Mouse (Mus musculus) 3T3-L1 (cell line): ENCODE measurements around the gene Cga.
A peak's percentile ranks its signal among the peaks of the same experiment; 100 is the strongest.

Experiments
- DNase-seq: peaks from one replicate; pipeline ENCODE4 v3.0.0-alpha.2; 2015; ENCODE audit warnings: low read depth, low spot score

The Cga gene

GRCm38 (mm10) chr4:34893479-34893878 lies at the start of gene Cga:
Cga (plus strand) TSS chr4:34893779.
- DNase-seq: no peak

DNA sequence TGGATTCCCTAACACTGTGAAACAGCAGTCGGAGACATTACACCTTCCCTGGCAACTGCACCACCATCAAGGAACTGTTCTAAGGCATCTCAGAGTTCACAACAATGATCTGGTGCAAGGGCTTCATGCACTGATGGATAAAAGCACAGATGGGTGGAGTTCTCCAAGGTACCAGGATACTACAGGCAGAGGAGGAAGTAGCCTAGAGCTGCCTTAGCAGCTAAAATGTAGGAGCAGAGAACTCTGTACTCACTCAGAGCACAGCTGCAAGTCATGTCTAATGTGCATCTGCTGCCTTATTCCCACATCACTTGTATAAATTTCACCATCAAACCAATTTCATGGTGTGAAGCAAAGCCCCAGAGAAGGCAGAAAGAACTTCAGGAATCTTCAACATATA lies 49.7 kb upstream of the Cga start:
- DNase-seq: no peak

- no peak for DNase-seq
These were observed 45.8 kb upstream of the Cga start for GRCm38 (mm10) chr4:34847679-34848309.

DNA sequence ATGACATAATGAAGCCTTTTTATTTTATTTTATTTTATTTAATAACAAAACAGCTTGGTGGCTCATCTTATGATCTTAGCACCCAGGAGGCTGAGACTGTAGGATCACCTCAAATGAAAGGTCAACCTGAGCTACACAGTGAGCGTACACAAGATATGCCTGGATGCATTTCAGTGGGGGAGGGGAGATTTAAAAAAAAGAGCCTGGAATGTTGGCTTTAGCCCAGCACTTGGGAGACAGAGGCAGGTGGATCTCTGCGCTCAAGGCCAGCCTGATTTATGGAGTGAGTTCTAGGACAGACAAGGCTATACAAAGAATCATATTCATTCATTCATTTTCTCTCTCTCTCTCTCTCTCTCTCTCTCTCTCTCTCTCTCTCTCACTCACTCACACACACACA lies 43.4 kb upstream of the Cga start:
- DNase-seq: no peak

- no peak for DNase-seq
These were observed 41.5 kb upstream of the Cga start for GRCm38 (mm10) chr4:34852051-34852450.

DNA sequence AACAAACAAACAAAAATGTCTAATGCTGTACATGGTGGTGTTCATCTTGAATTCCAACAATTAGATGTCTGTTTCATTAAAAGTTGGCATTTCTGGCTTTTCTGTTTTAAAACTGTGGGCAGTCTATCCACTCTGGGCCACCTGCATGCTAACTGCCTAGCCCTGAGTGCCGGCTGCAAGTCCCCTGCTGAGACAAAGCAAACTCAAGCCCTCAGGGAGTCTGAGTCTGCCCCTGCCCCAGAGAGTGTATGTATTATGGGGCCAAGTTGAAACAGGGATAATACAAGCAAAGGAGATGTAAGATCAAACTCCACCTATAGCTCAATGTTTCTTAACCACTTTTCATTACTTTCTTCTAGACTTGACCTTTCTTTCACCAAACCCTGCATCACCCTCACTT lies 37.6 kb upstream of the Cga start:
- DNase-seq: no peak

DNA sequence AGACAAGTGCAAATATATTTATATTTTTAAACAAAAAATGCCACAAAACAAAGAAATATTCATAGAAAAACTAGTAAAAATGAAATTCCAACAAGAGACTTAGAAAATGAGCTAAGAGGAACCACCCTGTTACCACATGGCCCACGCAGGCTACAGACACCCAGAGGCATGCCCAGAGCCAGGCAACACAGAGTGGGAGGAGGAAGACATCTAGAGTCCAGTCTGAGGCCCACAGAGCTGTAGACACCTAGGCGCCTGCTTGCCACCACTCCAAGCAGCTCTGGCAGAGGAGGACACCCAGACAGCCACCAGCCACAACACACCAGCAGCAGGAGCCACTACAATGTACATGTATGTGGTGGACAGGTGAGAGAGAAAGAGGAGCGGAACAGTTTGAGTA lies 34.7 kb upstream of the Cga start:
- DNase-seq: no peak

GRCm38 (mm10) chr4:34859416-34859815 lies 34.2 kb upstream of the Cga start:
- DNase-seq: peak; percentile 47

DNA sequence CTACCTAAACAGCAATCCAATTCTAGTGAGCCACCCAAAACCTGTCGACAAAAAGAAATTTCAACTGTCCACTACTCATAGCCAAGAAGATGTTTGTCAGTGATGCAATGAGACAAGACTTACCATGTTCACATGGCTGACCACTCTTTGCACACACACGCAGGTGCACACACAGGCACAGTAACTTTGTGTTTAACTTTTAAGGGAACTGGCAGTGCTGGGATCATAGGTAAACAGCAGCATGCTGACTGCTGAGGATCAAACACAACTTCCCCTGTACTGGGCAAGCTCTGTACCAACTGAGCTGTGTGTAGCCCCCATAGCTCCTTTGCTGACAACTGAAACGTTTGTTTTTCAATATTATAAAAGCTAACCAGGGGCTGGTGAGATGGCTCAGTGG lies 32.1 kb upstream of the Cga start:
- DNase-seq: no peak

DNA sequence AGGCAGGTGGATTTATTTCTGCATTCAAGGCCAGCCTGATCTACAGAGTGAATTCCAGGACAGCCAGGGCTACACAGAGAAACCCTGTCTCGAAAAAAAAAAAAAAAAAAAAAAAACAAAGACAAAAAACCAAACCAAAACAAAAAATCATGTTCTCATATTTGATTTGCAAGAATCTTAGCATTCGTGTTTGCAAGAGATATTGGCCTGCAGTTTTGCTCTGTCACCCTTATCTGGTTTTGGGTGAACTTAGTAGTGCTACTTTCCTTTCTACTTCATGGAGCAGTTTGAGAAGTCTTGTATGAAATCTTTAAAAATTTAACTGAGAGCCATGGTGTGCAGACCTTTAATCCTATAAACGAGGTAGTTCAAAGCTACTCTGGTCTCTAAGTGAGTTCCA lies 23.8 kb upstream of the Cga start:
- DNase-seq: no peak

DNA sequence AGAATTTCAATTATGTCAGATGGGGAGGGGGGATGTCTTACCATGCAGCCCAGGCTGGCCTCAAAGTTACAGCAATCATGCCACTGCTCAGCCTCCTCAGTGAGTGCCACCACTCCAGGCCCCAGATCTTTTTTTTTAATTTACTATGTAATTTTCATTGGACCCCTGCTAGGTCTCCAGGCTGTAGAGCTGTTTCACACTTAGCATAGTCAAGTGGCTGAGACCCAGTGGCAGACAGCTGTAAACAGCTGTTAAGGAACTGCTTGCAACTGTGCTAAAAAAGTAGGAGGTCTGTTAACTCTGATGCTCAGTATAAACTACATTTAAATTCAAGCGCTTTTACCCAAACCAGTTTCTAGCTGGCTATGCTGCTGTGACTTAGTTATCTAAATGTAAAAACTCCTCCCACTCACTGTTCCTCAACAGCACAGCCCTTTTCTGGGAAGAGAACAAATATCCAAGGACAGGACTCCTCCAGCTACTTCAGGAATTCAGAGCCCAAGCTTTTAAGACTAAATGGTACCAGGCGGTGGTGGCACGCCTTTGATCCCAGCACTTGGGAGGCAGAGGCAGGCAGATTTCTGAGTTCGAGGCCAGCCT lies 20.6 kb upstream of the Cga start:
- DNase-seq: no peak

DNA sequence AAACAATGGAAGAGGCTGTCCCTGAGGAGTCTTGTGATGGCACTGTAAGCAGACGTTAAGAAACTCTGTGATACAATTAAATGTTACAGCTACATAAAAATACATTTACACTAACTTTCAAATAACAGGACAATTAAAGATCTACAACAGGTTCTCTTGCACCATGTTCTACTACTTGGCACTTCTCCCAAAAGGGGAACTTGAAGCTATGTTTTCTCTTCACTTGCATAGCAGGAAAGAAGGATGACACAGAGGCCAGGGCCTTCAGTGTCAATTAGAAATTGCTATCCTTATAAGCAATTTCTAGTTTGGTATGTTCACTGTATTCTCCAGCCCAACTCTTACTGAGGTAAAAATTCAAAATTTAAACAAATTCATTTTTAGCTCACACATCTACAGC lies 19.3 kb upstream of the Cga start:
- no peak for DNase-seq

DNA sequence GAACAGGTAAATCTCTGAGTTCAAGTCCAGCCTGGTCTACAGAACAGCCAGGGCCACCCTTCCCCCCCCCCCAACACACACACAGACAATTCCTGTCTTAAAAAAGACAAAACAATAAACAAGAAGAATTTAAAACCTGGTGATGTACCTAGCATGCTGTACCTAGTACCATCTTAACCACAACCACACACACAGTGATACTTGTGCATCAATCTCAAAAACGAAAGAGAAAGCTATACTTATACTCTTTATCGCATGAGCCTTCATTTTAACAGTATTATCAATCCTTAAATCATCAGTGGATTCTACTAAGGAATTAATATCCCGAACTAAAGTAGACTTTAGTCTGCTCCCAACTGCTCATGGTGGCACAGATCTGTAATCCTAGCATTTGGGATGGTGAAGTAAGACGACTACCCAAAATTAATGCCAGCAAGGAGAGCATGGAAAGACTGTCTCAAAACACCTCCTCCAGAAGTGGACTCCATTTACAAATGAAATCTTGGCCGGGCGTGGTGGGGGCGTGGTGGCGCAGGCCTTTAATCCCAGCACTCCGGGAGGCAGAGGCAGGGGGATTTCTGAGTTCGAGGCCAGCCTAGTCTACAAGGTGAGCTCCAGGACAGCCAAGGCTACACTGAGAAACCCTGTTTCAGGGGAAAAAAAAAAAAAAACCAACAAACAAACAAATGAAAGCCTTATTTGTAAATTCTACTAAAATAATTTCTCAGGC lies 12.5 kb upstream of the Cga start:
- no peak for DNase-seq

DNA sequence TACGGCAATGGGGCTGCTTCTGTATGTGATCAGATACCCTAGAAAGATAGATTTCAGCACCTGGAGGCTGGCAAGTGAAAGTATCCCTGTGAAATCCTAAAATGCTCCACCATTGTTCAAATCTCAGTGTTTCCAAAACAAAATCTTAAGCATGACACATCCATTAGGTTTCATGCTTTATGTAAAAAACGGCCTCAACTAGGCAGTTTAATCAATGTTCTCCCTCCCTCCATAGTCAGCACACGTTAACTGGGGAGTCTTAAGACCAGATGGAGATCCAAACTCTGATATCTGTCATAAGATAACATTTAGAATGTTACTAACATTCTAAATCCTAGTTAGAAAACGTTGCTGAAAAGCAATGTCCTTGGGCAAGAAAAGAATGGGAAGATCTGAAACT lies 11.7 kb upstream of the Cga start:
- peak; percentile 26 for DNase-seq

DNA sequence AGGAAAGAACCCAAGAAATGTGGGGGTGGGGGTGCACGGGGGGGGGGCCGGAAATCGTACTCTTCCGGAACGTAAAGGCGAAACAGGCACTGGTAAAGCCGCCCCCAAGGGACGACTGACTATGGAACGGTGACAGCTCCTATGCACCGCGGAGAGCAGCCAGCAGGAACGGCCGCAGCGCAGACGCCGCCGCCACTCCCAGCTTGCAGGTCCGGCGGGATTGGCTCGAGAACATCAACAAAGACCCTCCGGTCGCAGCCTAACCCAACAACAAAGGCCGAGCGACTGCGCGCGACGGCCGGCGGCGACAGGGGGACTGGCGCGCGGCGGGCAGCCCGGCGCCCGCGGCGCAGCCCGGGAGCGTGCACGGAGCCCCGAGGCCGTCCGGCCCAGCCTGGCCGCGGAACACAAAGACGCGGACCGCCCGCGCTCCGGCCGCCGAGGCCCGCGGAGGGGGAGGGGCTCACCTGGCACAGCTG lies 11.2 kb upstream of the Cga start:
- peak; percentile 69 for DNase-seq

GRCm38 (mm10) chr4:34882818-34883217 lies 10.8 kb upstream of the Cga start, which contains the start of gene Zfp292:
Zfp292 (minus strand) TSS chr4:34882960.
- peak; percentile 85 for DNase-seq

GRCm38 (mm10) chr4:34883366-34884029 lies 10.1 kb upstream of the Cga start:
- no peak for DNase-seq

DNA sequence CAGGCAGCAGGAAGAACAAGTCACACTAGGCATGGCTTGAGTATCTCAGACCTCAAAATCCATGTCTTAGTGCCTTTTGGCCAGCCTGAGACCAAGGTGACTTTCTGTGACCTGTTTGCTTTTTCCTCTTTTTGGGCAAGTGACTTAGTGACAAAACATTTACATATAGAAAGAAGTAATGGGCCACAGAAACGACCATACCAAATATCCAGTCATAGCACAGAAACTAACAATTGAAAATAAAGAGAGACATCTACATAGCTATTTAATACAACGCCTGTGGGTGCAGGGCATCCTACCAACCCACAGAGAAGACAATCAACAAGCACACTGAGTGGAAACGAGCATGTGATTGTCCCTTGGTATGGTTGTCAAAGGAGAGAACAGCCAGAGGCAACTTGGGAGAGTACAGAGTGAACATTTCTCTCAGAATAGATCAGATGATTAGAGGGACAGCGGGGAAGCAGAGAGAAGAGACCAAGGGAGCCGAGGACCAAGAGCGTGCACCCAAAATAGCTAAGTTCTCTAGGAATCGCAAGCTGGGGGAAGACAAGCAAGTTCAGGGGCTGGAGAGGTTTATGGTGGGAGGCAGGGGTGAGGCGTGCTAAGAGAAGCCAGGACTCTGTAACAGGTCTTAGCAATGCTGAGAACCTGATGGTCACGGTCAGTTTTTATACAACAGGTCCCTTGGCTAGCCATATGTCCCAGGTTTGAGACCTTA lies 7.8 kb upstream of the Cga start:
- DNase-seq: no peak

- DNase-seq: peak; percentile 86
These were observed 7.0 kb upstream of the Cga start for GRCm38 (mm10) chr4:34886490-34887111.

- DNase-seq: no peak
These were observed 6.3 kb upstream of the Cga start for GRCm38 (mm10) chr4:34887295-34887694.

- no peak for DNase-seq
These were observed 4.3 kb upstream of the Cga start for GRCm38 (mm10) chr4:34889101-34889811.
